Mouse (Mus musculus) C2C12 (cell line): Measurements from ENCODE around the gene Ocm. TPM values are rescaled to one million over a fixed set of nuclear protein-coding genes. Genes with fewer than 3 reads are reported as not detected.

Experiments
- H3K27me3 ChIP-seq: one replicate; pipeline ENCODE4 v1.6.1; 2011; ENCODE audit not compliant: control insufficient read depth, insufficient read depth, insufficient read length
- H3K36me3 ChIP-seq: one replicate; pipeline ENCODE4 v1.6.1; 2011; ENCODE audit not compliant: control insufficient read depth, insufficient read depth
- H3K4me3 ChIP-seq: one replicate; pipeline ENCODE4 v1.5.1; 2011; ENCODE audit warnings: mild to moderate bottlenecking, control low read depth; ENCODE audit not compliant: poor library complexity, insufficient read depth, severe bottlenecking
- H3K79me2 ChIP-seq: one replicate; pipeline ENCODE4 v1.6.1; 2011; ENCODE audit not compliant: control insufficient read depth, insufficient read depth
- H3K79me3 ChIP-seq: one replicate; pipeline ENCODE4 v1.6.1; 2011; ENCODE audit warnings: low read depth, control low read depth
- H3ac ChIP-seq: one replicate; pipeline ENCODE3; 2011; ENCODE audit warnings: low read depth; ENCODE audit not compliant: control insufficient read depth, insufficient read length
- CEBPB ChIP-seq: IDR thresholded peaks from one replicate; pipeline ENCODE4 v1.6.1; 2011; ENCODE audit warnings: low read depth, mild to moderate bottlenecking, control low read depth, moderate library complexity
- CTCF ChIP-seq: IDR thresholded peaks from one replicate; pipeline ENCODE4 v1.5.1; 2011; ENCODE audit not compliant: control insufficient read depth, insufficient read depth, insufficient read length
- FOSL1 ChIP-seq: IDR thresholded peaks from one replicate; pipeline ENCODE4 v1.8.0; 2011; ENCODE audit warnings: mild to moderate bottlenecking, low read length; ENCODE audit not compliant: poor library complexity, insufficient read depth, severe bottlenecking
- MAX ChIP-seq: IDR thresholded peaks from one replicate; pipeline ENCODE4 v1.6.1; 2011; ENCODE audit warnings: mild to moderate bottlenecking, control low read depth
- MYOD1 ChIP-seq: IDR thresholded peaks from one replicate; pipeline ENCODE4 v1.6.1; 2011; ENCODE audit warnings: low read depth; ENCODE audit not compliant: control insufficient read depth, insufficient read length
- MYOG ChIP-seq: IDR thresholded peaks from one replicate; pipeline ENCODE4 v1.6.1; 2011; ENCODE audit not compliant: control insufficient read depth, insufficient read length; ENCODE audit errors: extremely low read depth
- USF1 ChIP-seq: IDR thresholded peaks from one replicate; pipeline ENCODE4 v1.6.1; 2011; ENCODE audit warnings: low read depth, mild to moderate bottlenecking, control low read depth, moderate library complexity
- polyA plus RNA-seq: library from polyadenylated mRNA; unstranded; fragments of >200 nt; fragmentation: generic; extraction: Trizol; gene quantifications from one replicate; pipeline ENCODE4 v1.2.1, GENCODE M21; 2012; ENCODE audit warnings: missing spikeins

Gene Ocm
- polyA plus RNA-seq, 1 experiment: not detected

DNA sequence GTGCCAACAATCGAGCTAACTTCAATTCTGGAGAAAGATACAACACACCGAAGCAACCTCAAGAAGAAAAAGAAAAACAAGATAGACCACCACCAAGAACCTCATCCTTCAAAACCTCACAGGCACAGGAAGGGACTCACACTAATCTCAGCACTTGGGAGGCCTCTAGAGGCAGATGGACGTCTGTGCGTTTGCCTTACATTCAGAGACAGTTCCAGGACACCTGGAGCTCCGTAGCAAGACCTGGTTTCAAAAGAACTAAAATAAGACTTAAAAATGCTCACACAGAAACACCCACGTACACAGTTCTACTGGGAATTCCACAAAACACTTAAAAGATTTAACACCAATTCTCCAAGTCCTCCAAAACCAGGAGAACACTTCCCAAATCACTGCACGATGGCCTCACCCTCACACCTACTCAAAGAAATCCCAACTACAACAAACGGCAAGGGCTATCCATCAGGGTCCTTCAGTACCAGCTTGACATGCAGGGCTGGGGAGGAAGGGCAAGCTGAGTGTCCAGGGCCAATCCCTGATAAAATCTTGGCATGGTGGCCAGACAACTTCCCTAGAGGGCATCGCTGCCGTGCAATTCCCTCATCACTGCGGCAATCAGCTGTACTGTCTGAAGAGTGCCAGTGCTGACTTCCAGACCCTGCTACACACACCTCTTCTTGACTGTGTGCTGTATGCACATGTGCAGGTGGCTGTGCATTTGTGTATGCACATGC is 31.7 kb downstream of the Ocm start:
- Histone ChIP-seq H3K27me3 (no peaks in the 10 kb centered on the region), H3ac (no peak overlapping the region), H3K36me3 (peaks cover 63% of the 10 kb centered on the region), H3K79me2 (no peaks in the 10 kb centered on the region), H3K79me3 (no peaks in the 10 kb centered on the region), H3K4me3 (no peak overlapping the region)
- TF ChIP-seq MYOG (no peak), MAX (no peak), MYOD1 (no peak), USF1 (no peak), CEBPB (no peak), FOSL1 (no peak)

GRCm38 (mm10) chr5:143993849-143994248 is 32.6 kb downstream of the Ocm start:
- H3K4me3 ChIP-seq: no peak overlapping the region
- peaks cover 62% of the 10 kb centered on the region for H3K36me3 ChIP-seq

DNA sequence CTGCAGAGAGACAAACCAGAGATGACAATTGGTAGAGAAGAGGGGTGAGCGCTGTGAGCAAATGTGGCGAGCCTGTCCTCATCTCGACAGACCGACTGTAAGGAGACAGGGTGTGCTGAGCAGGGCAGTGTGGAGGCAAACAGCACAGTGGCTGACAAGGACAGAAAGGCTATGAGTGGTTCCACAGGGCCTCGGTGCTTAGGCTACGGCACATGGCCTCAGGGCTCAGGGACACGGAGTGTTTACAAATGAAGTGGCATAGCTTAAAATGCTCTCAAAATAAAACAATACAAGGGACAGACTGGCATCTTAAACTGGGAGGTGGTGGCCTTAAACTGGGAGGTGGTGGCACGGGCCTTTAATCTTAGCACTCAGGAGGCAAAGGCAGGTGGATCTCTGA is 33.2 kb downstream of the Ocm start:
- Histone ChIP-seq H3K27me3 (no peaks in the 10 kb centered on the region), H3K79me3 (no peaks in the 10 kb centered on the region), H3K36me3 (peaks cover 65% of the 10 kb centered on the region), H3ac (no peak overlapping the region), H3K79me2 (no peaks in the 10 kb centered on the region), H3K4me3 (no peak overlapping the region)
- TF ChIP-seq FOSL1 (no peak), MYOG (no peak)

More at GRCm38 (mm10) chr5:143993849-143994248, 32.6 kb downstream of the Ocm start:
- Histone ChIP-seq H3K79me2 (no peaks in the 10 kb centered on the region), H3K79me3 (no peaks in the 10 kb centered on the region), H3K27me3 (no peaks in the 10 kb centered on the region), H3ac (no peak overlapping the region)
- no peak for TF ChIP-seq FOSL1
- TF ChIP-seq USF1: no peak
- no peak for TF ChIP-seq CEBPB
- no peak for TF ChIP-seq MAX
- no peak for TF ChIP-seq CTCF
- TF ChIP-seq MYOG: no peak
- no peak for TF ChIP-seq MYOD1

- Histone ChIP-seq H3K36me3 (peaks cover 66% of the 10 kb centered on the region), H3K79me3 (no peaks in the 10 kb centered on the region), H3ac (no peak overlapping the region), H3K27me3 (no peaks in the 10 kb centered on the region), H3K4me3 (no peak overlapping the region), H3K79me2 (no peaks in the 10 kb centered on the region)
- TF ChIP-seq MYOG: no peak
- TF ChIP-seq USF1: no peak
- TF ChIP-seq MAX: no peak
Observed at GRCm38 (mm10) chr5:143992661-143993060, 33.8 kb downstream of the Ocm start.

DNA sequence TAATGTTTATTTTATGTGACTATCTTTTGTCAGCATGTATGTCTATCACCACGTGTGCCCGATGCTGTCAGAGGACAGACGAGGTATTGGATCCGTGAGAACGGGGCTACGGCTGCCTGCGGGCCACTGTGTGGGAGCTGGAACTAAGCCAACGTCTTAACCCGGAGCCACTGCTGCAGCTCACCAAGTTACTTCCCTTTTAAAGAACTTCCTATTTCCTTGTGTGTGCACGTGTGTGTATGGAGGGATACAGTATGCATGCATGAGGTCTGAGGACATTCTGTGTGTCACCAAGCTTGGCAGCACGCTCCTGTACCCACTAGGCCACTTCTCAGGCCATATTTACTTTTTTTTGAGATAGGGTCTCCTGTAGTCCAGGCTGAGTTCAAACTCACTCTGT is 36.4 kb downstream of the Ocm start:
- Histone ChIP-seq H3K27me3 (no peaks in the 10 kb centered on the region), H3K36me3 (peaks cover 61% of the 10 kb centered on the region)
- TF ChIP-seq FOSL1: no peak
- no peak for TF ChIP-seq MYOG
- TF ChIP-seq MAX: no peak
- TF ChIP-seq CEBPB: no peak
- TF ChIP-seq USF1: no peak
- TF ChIP-seq MYOD1: no peak
- no peak for TF ChIP-seq CTCF

DNA sequence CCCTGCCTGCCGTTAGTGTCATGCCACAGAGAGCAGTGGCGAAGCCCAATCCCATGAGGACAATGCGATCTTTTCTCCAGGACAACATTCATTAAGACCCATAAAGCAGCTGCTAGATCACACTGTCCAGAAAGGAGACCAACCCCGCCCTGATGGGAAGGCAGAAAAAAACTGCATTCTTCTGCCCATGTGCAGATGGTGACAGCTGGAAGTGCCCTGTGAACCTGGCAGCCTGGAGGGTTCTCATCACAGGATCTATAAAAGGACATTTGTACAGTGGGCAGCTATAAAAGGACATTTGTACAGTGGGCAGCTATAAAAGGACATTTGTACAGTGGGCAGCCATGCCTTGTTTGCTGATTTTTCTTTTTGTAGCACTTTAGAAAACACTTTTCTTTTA is 37.4 kb downstream of the Ocm start:
- H3K36me3 ChIP-seq: peaks cover 55% of the 10 kb centered on the region
- H3K4me3 ChIP-seq: no peak overlapping the region
- no peaks in the 10 kb centered on the region for H3K79me2 ChIP-seq
- no peaks in the 10 kb centered on the region for H3K79me3 ChIP-seq
- no peak overlapping the region for H3ac ChIP-seq
- TF ChIP-seq USF1 (no peak), MYOD1 (no peak), FOSL1 (no peak), CEBPB (no peak), MYOG (no peak)
- no peaks in the 10 kb centered on the region for H3K27me3 ChIP-seq

More for the DNA sequence above, 36.4 kb downstream of the Ocm start:
- no peaks in the 10 kb centered on the region for H3K79me3 ChIP-seq
- H3K79me2 ChIP-seq: no peaks in the 10 kb centered on the region
- H3ac ChIP-seq: no peak overlapping the region
- H3K4me3 ChIP-seq: no peak overlapping the region
